Mouse (Mus musculus) intestine, postnatal 0 days (tissue): ENCODE results near the gene 6030445D17Rik. TPM values are rescaled to one million over a fixed set of nuclear protein-coding genes. Genes with fewer than 3 reads are reported as not detected.

ENCODE experiments used
- ATAC-seq: fragments of 200-750 bp; cut with Nextera tagmentation; 2 replicates; pipeline ENCODE4 v1.8.0; 2017; ENCODE audit warnings: mild to moderate bottlenecking, moderate TSS enrichment, moderate library complexity
- H3K27ac ChIP-seq: fragments of 300-500 bp; sonication (generic); 2 replicates; pipeline ENCODE4 v1.5.1; 2014; ENCODE audit warnings: mild to moderate bottlenecking, low read depth, low read length, moderate library complexity
- H3K27me3 ChIP-seq: fragments of 300-500 bp; sonication (generic); replicated peaks from 2 replicates; pipeline ENCODE4 v1.6.1; 2014; ENCODE audit warnings: low read length, mixed read lengths; ENCODE audit not compliant: control insufficient read depth, insufficient read depth
- H3K36me3 ChIP-seq: fragments of 300-500 bp; sonication (generic); 2 replicates; pipeline ENCODE4 v1.6.1; 2014; ENCODE audit warnings: mild to moderate bottlenecking, moderate library complexity; ENCODE audit not compliant: control insufficient read depth, insufficient read depth
- H3K4me1 ChIP-seq: fragments of 300-500 bp; sonication (generic); replicated peaks from 2 replicates; pipeline ENCODE4 v1.6.1; 2014; ENCODE audit warnings: antibody characterized with exemption, low read length, mixed read lengths; ENCODE audit not compliant: control insufficient read depth, insufficient read depth
- H3K4me2 ChIP-seq: fragments of 300-500 bp; sonication (generic); replicated peaks from 2 replicates; pipeline ENCODE4 v1.6.1; 2014; ENCODE audit warnings: low read depth, mild to moderate bottlenecking, moderate library complexity
- H3K4me3 ChIP-seq: fragments of 300-500 bp; sonication (generic); 2 replicates; pipeline ENCODE4 v1.5.1; 2014; ENCODE audit warnings: low read depth, low read length
- H3K9ac ChIP-seq: fragments of 300-500 bp; sonication (generic); 2 replicates; pipeline ENCODE4 v1.6.1; 2014; ENCODE audit warnings: mild to moderate bottlenecking, low read depth, low read length
- H3K9me3 ChIP-seq: fragments of 300-500 bp; sonication (generic); 2 replicates; pipeline ENCODE4 v1.6.1; 2016; ENCODE audit warnings: mixed run types; ENCODE audit not compliant: control insufficient read depth
- CTCF ChIP-seq: sonication (generic); IDR thresholded peaks from 2 replicates; pipeline ENCODE4 v1.5.1; 2016; ENCODE audit warnings: low read depth, mild to moderate bottlenecking, control low read depth, antibody characterized with exemption, moderate library complexity
- WGBS: fragments of 180-500 bp; shearing (Covaris S2); extraction: QIAGEN DNeasy Blood & Tissue Kit; methylation state at CpG from one replicate; pipeline ENCODE4 v1.1.7; 2014; 5-methylcytosine and 5-hydroxymethylcytosine counted together
- polyA plus RNA-seq: library from polyadenylated mRNA; unstranded; fragments of >200 nt; fragmentation: Nextera tagmentation; extraction: Ambion mirVana; gene quantifications from 2 replicates; pipeline ENCODE4 v1.2.1, GENCODE M21; 2015

6030445D17Rik gene
- polyA plus RNA-seq, 1 experiment from 2014 or later = 0.50 TPM

- WGBS = 70% methylated on average over 1 of the region's 1 CpGs
These were observed 47.8 kb downstream of the 6030445D17Rik start for GRCm38 (mm10) chr4:136509857-136510256.

GRCm38 (mm10) chr4:136511708-136512107 lies 49.7 kb downstream of the 6030445D17Rik start:
- Histone ChIP-seq H3K4me2 (no peak overlapping the region), H3K9me3 (no peaks in the 10 kb centered on the region), H3K36me3 (no peaks in the 10 kb centered on the region), H3K4me1 (no peaks in the 10 kb centered on the region), H3K27me3 (no peaks in the 10 kb centered on the region), H3K4me3 (no peak overlapping the region), H3K9ac (no peak overlapping the region), H3K27ac (no peak overlapping the region)
- no peak for ATAC-seq
- TF ChIP-seq CTCF = no peak
- WGBS = 59% methylated on average over 4 of the region's 4 CpGs

More at GRCm38 (mm10) chr4:136509857-136510256, 47.8 kb downstream of the 6030445D17Rik start:
- no peak overlapping the region for H3K4me2 ChIP-seq
- H3K9ac ChIP-seq = no peak overlapping the region
- TF ChIP-seq CTCF = peak; percentile 75
- H3K27me3 ChIP-seq = no peaks in the 10 kb centered on the region
- no peak for ATAC-seq
- H3K27ac ChIP-seq = no peak overlapping the region
- no peaks in the 10 kb centered on the region for H3K4me1 ChIP-seq
- H3K36me3 ChIP-seq = no peaks in the 10 kb centered on the region
- no peaks in the 10 kb centered on the region for H3K9me3 ChIP-seq
- no peak overlapping the region for H3K4me3 ChIP-seq

GRCm38 (mm10) chr4:136512905-136513304 lies 50.9 kb downstream of the 6030445D17Rik start:
- Histone ChIP-seq H3K4me2 (no peak overlapping the region), H3K27ac (no peak overlapping the region), H3K4me3 (no peak overlapping the region), H3K36me3 (no peaks in the 10 kb centered on the region), H3K9ac (no peak overlapping the region), H3K27me3 (no peaks in the 10 kb centered on the region), H3K9me3 (no peaks in the 10 kb centered on the region), H3K4me1 (no peaks in the 10 kb centered on the region)
- no peak for ATAC-seq
- no peak for TF ChIP-seq CTCF

Other genes with a start within 250 kb of the 6030445D17Rik start
- gene Tcea3, start 214.5 kb upstream of the 6030445D17Rik start, polyA plus RNA-seq = 23.6 and 25.0 TPM in 2 replicates
- gene Zfp46, start 177.6 kb upstream of the 6030445D17Rik start, polyA plus RNA-seq = 6.7 and 7.5 TPM in 2 replicates
- gene Hnrnpr, start 151.3 kb upstream of the 6030445D17Rik start, polyA plus RNA-seq = 47.9 and 51.4 TPM in 2 replicates
- gene Htr1d, start 38.7 kb upstream of the 6030445D17Rik start, polyA plus RNA-seq = 0.16 and 0.37 TPM in 2 replicates
- 82.9 and 100 TPM in 2 replicates for gene Luzp1, start 7.5 kb downstream of the 6030445D17Rik start, polyA plus RNA-seq
- 16.4 and 16.5 TPM in 2 replicates for gene Kdm1a, start 140.5 kb downstream of the 6030445D17Rik start, polyA plus RNA-seq
- gene Tex46, start 148.2 kb downstream of the 6030445D17Rik start, polyA plus RNA-seq = not detected in 2 replicates
- not detected in 2 replicates for gene Lactbl1, start 160.4 kb downstream of the 6030445D17Rik start, polyA plus RNA-seq